Mouse (Mus musculus) mouse trophoblast stem cell (cell line): ENCODE measurements around the gene Hnrnpa3.
"Not testable (repeated sequence)": the region's sequence is repeated elsewhere in the genome, so short reads cannot be mapped to it uniquely, and the experiment has no call there.

ENCODE experiments used
- in situ Hi-C, 2 experiments: fragments of 300-500 bp; cut with MseI, MboI; formaldehyde crosslinking; loops; 2 replicates in 1 of 2; 3 replicates in 1 of 2; pipeline ENCODE4 v1.15.1; 2025

Hnrnpa3 gene

DNA sequence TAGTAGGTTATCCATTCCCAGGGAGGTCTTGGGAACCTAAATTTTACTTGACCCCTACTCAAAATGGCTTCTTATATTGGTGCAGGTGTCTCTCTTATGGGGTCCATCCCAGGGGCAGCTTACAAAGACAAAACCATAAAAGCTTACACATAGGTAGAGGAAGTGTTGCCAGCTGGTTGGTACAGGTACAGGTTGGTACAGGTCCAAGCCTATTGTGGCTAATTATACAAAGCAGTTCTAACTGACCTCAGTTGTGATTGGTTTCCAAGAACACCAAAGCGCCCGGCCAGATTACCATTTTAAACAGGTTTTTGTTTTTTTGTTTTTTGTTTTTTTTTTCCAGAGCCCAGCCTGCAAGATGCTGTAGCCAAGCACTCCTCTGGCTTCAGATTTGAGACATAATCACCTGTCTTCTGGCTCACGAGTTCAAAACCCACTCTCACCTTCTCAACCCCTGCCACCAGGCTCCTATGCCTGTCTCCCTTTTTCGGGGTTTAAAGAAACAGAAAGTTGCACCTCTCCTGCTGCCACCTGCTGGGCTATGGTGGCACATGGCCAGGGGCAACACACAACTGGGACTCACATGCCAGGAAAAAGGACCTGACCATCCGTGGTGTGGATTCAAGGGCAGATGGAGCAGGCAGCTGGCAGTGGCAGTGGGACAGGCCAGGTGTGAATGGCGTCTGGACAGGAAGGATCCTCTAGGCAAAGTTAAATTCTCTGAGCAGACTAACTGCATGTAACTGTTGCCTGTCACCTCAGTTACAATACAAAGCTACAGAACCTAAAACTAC is 22.6 kb upstream of the Hnrnpa3 start:
- in situ Hi-C loops, result no loop called here

DNA sequence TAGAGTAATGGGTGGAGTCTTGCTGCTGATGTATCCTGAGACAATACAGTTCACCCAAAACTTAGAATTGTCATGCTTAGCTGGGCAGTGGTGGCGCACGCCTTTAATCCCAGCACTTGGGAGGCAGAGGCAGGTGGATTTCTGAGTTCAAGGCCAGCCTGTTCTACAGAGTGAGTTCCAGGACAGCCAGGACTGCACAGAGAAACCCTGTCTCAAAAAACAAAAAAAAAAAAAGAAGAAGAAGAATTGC is 22.1 kb upstream of the Hnrnpa3 start:
- in situ Hi-C loops, result not testable (repeated sequence)

DNA sequence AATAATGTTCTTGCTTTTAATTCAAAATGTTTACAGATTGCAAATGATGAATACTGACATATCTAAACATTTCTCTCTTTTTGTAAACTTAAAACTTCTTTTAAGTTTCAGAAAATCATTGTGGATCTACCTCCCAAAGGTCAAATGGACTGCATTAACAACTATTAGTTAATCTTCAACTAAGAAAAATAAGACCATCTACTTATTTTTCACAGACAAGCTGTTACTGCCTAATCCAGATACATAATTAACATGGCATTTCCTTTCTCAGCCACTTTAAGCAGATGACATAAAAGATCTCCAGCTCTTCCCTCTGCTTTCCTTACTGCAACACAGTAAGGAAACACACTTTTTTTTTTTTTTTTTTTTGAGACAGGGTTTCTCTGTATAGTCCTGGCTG is 21.7 kb upstream of the Hnrnpa3 start:
- in situ Hi-C loops, result no loop called here

DNA sequence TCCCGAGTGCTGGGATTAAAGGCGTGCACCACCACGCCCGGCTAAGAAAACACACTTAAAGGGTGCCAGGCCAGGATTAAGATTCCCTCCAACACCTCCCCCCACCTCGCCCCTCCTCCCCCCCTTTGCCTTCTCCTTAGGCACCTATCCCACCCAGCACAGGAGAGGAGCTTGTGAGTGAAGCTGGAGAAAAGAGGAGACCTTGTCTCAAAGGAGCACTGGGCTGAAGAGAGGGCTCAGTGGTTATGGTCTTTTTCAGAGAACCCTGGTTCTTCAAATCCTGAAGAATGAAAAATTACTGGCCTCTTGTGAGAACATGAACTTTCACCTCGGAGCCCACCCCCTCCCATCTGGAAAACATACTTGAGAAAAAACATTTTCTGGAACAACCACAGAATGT is 21.2 kb upstream of the Hnrnpa3 start:
- in situ Hi-C loops, result not testable (repeated sequence)

DNA sequence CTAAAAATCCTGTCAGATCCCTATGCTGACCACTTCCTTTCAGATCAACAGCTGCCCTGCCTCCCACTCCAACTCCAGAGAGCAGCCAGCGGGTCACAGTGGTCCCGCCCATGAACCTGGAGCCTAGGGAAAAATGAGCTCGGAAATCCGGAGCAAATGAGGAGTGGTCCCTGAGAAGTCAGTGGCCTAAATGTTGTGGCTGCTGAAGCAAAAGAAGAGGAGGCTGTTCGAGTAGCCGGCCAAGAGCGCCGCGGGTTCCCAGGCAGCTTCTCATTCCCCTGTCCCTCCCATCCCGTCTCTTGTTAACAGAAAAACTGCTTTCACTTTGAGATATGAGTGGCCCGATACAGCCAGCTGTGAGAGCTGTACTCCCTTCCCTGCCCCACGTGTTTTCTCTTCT is 19.5 kb upstream of the Hnrnpa3 start:
- in situ Hi-C loops, result not testable (repeated sequence)

DNA sequence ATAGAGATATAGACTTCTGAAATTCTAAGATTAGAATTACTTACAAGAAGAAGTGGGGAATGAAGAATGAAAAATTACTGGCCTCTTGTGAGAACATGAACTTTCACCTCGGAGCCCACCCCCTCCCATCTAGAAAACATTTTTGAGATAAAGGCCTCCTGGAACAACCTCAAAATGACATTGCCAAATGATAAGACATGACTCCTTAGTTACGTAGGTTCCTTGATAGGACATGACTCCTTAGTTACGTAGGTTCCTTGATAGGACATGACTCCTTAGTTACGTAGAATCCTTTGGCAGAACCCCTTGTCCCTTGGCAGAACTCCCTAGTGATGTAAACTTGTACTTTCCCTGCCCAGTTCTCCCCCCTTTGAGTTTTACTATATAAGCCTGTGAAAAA is 16.7 kb upstream of the Hnrnpa3 start:
- in situ Hi-C loops, result not testable (repeated sequence)

DNA sequence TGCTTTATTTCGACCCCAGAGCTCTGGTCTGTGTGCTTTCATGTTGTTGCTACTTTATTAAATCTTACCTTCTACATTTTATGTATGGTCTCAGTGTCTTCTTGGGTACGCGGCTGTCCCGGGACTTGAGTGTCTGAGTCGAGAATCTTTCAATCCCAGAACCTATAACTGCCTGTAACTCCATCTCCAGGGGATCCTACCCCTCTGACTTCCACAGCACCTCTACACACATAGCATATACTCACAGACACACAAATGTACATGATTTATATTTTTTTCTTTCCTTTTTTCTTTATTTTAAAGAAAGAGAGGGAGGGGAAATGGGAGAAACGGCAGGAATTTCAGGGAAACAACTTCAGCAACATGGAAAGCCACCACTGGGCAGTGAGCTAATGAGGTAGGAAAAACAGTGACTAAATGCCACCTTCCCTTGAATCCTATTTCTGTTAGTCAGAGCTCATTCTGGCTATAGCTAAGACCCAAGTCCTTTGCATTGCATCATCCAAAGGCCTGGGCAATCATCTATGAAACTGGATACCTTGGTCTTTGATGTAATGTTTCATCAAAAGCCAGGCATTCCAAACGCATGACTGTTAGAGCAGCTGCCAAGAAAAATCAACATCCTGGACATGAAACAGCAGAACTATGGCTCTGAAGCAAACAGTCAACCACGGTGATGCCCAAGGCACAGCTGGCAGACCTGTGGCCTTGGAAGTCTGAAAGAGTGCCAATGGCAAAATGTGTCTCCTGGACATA is 16.1 kb upstream of the Hnrnpa3 start:
- in situ Hi-C loops, result no loop called here

DNA sequence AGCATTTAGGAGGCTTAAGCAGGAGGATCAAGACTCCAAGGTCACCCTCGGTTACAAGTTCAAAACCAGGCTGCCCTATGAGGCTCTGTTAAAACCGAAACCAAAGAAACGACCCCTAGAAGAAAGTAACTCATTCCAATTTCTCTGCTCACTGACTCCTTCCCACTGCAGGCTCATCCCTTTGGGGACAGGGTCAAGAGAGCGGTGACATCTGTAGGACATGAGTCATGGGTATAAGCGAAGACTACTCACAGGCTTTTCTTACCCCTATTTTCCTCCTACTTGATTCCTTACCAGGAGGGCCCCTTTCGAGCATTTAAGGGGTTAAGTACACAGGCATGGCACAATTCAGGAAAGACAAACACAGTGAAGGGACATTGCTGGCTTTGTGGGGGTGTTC is 15.1 kb upstream of the Hnrnpa3 start:
- in situ Hi-C loops, result no loop called here

DNA sequence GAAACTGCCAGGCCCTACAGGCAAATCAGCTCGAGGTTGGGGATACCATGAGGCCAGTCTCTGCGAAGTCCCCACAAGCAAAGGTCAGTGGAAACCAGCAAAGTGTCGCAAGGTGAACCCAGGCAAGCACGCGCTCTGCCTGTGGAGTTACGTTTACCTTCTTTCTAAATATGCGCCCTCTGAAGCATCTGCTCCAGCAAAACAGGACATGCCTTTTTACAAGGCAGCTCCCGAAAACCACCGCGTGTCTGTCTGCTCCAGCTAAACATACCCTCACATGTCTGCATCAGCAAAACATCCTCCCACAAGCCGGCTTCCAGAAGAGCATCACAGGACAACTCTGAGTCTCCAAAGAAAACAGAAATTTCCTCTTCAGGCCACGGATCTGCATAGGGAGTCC is 13.8 kb upstream of the Hnrnpa3 start:
- in situ Hi-C loops, result no loop called here

DNA sequence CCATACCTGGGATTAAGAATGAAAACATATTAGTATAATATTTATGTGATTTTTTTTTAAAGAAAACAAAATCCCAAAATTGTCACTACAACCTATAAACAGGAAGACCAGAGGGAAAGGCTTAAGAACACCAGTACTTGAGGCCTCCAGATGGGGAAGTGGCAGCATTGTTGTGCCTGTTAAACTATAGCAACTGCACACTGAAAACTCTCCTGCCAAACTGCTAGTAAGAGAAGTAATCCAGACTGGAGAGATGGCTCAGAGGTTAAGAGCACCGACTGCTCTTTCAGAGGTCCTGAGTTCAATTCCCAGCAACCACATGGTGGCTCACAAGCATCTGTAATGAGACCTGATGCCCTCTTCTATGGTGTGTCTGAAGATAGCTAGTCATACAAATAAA is 8.6 kb upstream of the Hnrnpa3 start:
- in situ Hi-C loops, result loop anchor here in 1 of 2 experiments (10.0 kb wide), 1 partner anchor 46 kb away; no protein-coding TSS in a partner anchor

DNA sequence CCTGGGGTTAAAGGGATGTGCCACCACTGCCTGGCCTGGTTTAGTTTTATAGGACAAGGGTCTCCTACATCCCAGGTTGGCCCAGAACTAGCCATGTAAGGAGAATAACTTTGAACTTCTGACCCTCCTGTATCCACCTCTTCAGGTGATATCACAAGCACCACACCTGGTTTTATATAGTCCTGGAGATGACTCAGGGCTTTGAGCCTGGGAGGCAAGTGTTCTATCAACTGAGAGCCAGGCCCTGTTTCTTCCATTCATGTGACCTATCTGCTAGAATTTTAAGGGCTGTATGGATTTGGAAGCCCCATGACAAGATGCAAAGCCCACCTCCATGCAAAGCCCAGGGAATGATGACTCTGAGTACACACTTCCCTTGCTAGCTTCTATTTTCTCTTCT is 5.9 kb upstream of the Hnrnpa3 start:
- in situ Hi-C loops, result loop anchor here in 1 of 2 experiments (10.0 kb wide), 1 partner anchor 48 kb away; no protein-coding TSS in a partner anchor

DNA sequence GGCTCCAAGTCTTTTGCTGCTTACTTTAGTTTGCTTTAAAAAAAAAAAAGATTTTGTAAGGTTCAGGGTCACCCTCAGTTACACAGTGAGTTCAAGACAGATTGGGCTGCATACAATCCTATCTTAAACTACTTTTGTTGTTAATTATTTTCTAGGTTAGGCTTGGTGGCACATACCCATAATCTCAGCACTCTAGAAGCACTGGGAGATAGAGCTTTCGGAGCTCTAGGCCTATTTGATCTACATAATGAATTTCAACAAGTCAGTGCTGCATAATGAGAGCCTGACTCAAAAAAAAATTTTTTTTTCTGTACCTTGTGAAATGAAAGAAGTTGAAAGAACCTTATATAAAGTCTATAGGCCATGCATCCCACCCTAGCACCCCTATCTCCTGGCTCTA is 4.4 kb upstream of the Hnrnpa3 start:
- in situ Hi-C loops, result loop anchor here in 1 of 2 experiments (10.0 kb wide), 1 partner anchor 50 kb away; no protein-coding TSS in a partner anchor

DNA sequence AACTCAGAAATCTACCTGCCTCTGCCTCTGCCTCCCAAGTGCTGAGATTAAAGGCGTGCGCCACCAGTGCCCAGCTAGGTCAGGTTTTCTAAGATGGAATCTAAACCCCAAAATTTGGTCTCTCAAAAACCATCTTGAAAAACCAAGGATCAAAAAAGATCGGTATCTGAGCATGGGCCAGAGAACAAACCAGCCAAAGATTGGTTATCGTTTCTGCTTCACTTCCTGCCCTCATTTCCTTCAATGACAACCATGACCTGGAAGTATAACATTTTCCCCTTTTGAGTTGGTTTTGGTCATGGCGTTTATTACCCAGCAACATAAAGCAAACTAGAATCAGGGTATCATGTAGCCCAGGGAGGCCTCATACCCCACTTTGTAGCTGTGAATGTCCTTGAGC is 2.1 kb upstream of the Hnrnpa3 start:
- in situ Hi-C loops, result loop anchor here in 1 of 2 experiments (10.0 kb wide), 1 partner anchor 52 kb away; no protein-coding TSS in a partner anchor

DNA sequence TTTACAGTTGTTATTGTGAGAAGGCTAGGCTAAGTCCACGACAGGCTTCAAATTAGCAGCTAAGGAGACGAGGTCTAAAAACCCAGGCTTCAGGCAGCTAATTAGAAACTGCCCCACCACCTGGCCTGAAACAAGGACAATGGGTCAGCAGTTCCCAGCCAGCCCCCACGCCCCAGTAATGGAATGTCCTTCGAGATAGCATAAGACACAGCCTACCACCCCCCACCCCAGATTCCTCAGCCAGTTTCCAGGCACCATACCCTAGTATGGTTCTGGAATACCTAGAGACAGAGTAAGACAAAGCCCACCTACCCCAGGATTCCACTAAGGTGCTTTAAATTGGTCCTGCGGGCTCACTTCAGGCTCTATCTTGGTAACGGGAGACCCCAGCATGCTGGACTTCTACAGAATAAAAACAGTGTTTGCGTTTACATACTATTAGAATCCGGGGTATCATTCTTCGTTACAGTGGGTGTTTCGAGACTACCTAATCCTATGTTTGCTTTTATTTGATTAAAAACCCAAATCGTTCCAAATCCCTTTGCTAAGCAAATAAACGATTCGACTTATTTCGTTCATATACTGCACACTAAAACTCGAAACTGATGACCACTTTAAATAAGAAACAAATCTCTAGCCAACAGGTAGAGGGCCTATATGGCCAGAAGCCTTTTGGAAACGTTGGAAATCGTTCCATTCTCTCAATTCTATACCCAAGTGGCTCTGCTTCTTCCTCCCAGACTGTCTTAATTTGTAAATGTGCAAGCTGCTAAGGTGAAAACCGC is 962 bp upstream of the Hnrnpa3 start:
- in situ Hi-C loops, result loop anchor here in 1 of 2 experiments (10.0 kb wide), 1 partner anchor 53 kb away; no protein-coding TSS in a partner anchor

DNA sequence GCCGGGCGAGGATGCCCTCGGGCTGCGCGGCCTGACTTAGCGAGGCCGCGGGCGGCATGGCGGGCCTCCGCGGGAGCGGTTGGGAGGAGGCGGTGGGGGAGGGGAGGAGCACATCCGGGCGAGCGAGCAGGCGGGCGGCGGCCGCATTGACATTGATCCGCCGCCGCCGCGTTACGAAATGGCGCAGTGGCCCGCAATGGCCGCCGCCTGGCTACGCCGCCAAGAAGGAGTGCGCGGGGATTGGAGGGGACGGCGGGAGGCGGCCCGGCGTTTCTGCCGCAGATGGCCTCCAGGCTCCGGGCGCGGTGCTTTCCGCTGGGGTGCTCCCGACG is 534 bp downstream of the Hnrnpa3 start:
- in situ Hi-C loops, result loop anchor here in 1 of 2 experiments (10.0 kb wide), 1 partner anchor 55 kb away; no protein-coding TSS in a partner anchor

DNA sequence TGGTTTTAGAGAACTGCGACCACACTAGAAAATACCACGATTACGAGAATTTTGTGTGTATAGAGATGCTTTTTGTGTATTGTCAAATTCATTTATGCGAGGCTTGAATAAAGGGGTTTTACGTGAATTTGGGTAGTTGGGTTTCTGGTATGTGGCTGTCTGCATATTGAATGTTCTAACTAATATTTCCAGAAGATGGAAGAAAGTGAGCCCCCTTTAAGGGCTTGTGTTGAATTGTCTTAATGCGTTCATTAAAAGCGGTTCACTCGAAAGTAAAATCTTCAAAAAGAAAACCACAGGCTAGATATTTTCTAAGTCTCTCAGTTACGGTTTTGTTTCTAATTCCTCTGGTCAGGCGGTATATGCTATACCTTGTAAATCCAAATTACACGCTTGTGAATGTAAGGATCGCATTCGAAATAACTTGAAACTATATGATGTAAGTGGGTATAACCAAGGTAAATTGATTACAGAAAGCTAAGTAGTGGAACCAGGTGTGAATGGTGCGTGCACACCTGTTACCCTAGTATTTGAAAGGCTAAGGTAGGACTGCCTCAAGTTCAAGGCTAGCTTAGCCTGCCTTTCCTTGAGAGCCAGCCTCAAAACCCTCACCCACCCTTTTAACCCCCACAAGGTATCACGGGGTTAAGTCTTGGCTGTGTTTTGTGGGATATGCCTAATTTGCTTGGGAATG is 1.3 kb downstream of the Hnrnpa3 start:
- in situ Hi-C loops, result no loop called here

DNA sequence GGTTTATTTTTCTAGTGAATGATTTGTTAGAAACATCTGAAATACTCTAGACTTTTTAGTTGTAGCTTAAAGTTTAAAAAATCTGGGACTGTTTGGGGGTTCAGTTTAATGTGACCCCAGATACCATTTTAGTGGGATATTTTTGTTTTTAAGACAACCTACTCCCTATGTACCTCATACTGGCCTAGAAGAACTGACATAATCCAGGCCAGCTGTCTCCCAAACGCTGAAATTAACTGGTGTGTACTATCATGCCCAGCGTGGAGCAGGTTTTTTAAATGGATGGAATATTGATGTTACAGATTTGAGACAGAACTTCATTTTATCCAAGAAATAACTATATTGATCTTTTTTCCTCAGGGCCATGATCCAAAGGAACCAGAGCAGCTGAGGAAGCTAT is 2.0 kb downstream of the Hnrnpa3 start:
- in situ Hi-C loops, result no loop called here

DNA sequence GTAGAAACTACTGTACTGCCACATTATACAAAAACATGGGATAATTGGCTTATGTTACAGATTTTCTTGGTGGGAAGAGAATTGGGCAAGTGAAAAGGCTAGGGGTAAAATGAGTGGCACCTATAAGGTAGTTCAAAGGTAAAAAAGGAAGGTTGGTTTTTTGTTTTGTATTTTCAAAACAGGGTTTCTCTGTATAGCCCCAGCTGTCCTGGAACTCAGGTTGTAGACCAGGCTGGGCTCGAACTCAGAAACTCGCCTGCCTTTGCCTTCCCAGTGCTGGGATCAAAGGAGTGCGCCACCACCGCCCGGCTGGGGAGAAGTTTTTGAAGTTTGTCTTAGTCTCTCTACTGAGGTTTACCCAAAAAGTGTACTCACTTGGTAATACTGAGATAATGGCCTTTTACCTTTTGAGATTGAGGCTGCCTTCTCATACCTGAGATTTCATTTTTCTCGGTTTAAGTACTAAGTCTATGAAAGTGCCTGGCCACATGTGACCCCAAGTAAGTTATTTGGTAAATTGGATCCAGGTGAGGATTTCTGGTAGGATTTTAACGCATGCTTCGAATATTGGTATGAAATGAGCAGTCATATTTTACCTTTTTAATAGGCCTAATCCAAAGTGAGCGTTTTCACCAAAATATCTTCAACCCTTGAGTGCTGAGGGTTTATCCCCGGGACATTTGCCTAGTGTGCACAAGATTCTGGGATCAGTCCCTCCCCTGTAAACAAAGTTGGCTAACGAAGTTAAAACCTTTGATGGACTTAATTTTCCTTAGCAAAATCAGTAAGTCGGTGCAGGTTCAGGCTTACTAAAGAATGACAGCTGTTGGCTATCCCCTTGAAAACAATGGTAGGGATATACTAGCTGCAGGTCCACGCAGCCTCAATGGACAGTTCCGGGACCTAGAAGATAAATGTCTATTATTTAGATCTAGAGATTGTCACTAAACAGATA is 10.7 kb downstream of the Hnrnpa3 start:
- in situ Hi-C loops, result no loop called here

DNA sequence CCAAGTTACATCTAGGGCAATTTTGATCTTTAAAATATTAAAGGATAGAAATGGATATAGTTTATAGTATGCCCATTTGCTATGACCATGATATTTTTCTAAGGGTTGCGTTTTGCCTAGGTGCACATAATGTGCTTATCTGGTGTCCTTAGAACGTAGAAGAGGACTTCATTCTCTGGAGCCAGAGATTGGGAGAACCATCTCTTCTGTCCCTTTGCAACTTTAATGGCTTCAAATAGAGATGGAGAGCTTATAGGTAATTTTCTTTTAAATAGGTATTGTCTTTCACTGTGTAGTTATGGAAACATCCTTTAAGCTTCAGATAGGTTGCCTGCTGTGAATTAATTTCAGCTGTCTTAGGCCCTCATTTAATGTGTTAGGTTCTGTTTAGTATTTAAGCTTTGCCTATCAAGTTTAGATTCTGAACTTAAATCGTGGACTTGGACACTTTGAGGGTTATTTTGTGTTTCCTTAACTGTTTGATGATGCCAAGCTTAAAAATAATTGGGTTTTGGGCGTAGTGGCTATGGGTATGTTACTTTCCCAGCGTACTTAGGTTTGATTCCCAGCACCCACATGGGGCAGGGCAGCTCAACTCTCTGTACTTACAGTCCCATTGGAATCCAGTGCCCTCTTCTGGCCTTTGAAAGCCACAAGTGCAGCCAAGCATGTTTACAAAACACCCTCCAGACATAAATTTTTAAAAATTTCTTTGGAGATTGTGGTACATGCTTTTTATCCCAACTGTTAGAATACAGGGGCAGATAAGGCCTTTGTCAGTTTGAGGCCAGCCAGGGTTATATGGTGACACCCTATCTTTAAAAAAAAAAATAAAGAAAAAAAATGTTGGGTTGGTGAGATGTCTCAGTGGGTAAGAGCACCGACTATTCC is 11.6 kb downstream of the Hnrnpa3 start:
- in situ Hi-C loops, result no loop called here

DNA sequence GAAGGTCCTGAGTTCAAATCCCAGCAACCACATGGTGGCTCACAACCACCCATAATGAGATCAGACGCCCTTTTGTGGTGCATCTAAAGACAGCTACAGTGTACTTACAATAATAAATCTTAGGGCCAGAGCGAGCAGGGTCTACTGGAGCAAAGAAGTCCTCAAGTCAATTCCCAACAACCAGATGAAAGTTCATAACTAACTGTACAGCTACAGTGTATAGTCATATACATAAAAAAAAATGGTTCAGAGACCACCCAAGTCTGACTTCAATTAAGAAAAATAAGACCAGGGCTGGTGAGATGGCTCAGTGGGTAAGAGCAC is 12.2 kb downstream of the Hnrnpa3 start:
- in situ Hi-C loops, result no loop called here
